Mouse (Mus musculus): ENCODE data around the gene Olfr1051. TPM values are rescaled to one million over a fixed set of nuclear protein-coding genes. Genes with fewer than 3 reads are reported as not detected.

The Olfr1051 gene
- not detected for polyA plus RNA-seq (2017; shearing (Covaris generic))

GRCm38 (mm10) chr2:86278988-86279387 lies at the start of gene Olfr1051:
Olfr1051 (minus strand) TSS chr2:86279088.

GRCm38 (mm10) chr2:86315184-86315583 lies 36.3 kb upstream of the Olfr1051 start, which contains the start of gene Olfr1053:
Olfr1053 (minus strand) TSS chr2:86315284.

GRCm38 (mm10) chr2:86292155-86292554 lies 13.3 kb upstream of the Olfr1051 start, which contains the start of gene Olfr1052:
Olfr1052 (plus strand) TSS chr2:86292455.

GRCm38 (mm10) chr2:86258228-86258627 lies 20.7 kb downstream of the Olfr1051 start, which contains the start of gene Olfr1049:
Olfr1049 (minus strand) TSS chr2:86258328.

GRCm38 (mm10) chr2:86240189-86240588 lies 38.7 kb downstream of the Olfr1051 start, which contains the start of gene Olfr1048:
Olfr1048 (minus strand) TSS chr2:86240289.

GRCm38 (mm10) chr2:86231301-86231700 lies 47.6 kb downstream of the Olfr1051 start, which contains the start of gene Olfr1047:
Olfr1047 (minus strand) TSS chr2:86231401.

Other genes with a start within 250 kb of the Olfr1051 start
- gene Olfr1034, start 233.2 kb downstream of the Olfr1051 start, polyA plus RNA-seq (2017; shearing (Covaris generic)) = not detected
- gene Olfr1036, start 205.1 kb downstream of the Olfr1051 start, polyA plus RNA-seq (2017; shearing (Covaris generic)) = not detected
- gene Olfr1037, start 191.7 kb downstream of the Olfr1051 start, polyA plus RNA-seq (2017; shearing (Covaris generic)) = not detected
- gene Olfr1039, start 143.2 kb downstream of the Olfr1051 start, polyA plus RNA-seq (2017; shearing (Covaris generic)) = not detected
- gene Olfr1040, start 132.4 kb downstream of the Olfr1051 start, polyA plus RNA-seq (2017; shearing (Covaris generic)) = not detected
- 0.05 TPM for gene Olfr1042, start 117.2 kb downstream of the Olfr1051 start, polyA plus RNA-seq (2017; shearing (Covaris generic))
- 0.11 TPM for gene Olfr1043, start 111.6 kb downstream of the Olfr1051 start, polyA plus RNA-seq (2017; shearing (Covaris generic))
- gene Olfr1044, start 101.3 kb downstream of the Olfr1051 start, polyA plus RNA-seq (2017; shearing (Covaris generic)) = not detected
- not detected for gene Olfr52, start 93.4 kb downstream of the Olfr1051 start, polyA plus RNA-seq (2017; shearing (Covaris generic))
- not detected for gene Olfr1045, start 76.1 kb downstream of the Olfr1051 start, polyA plus RNA-seq (2017; shearing (Covaris generic))
- 0.06 TPM for gene Olfr1046, start 59.8 kb downstream of the Olfr1051 start, polyA plus RNA-seq (2017; shearing (Covaris generic))
- gene Olfr1047, start 47.7 kb downstream of the Olfr1051 start, polyA plus RNA-seq (2017; shearing (Covaris generic)) = not detected
- gene Olfr1048, start 38.8 kb downstream of the Olfr1051 start, polyA plus RNA-seq (2017; shearing (Covaris generic)) = not detected
- 0.12 TPM for gene Olfr1049, start 20.8 kb downstream of the Olfr1051 start, polyA plus RNA-seq (2017; shearing (Covaris generic))
- not detected for gene Olfr1052, start 13.4 kb upstream of the Olfr1051 start, polyA plus RNA-seq (2017; shearing (Covaris generic))
- gene Olfr1053, start 36.2 kb upstream of the Olfr1051 start, polyA plus RNA-seq (2017; shearing (Covaris generic)) = not detected
- not detected for gene Olfr1054, start 56.3 kb upstream of the Olfr1051 start, polyA plus RNA-seq (2017; shearing (Covaris generic))
- not detected for gene Olfr1055, start 71.2 kb upstream of the Olfr1051 start, polyA plus RNA-seq (2017; shearing (Covaris generic))
- not detected for gene Olfr1056, start 83.4 kb upstream of the Olfr1051 start, polyA plus RNA-seq (2017; shearing (Covaris generic))
- gene Olfr1057, start 99.3 kb upstream of the Olfr1051 start, polyA plus RNA-seq (2017; shearing (Covaris generic)) = not detected
- not detected for gene Olfr1058, start 109.5 kb upstream of the Olfr1051 start, polyA plus RNA-seq (2017; shearing (Covaris generic))
- not detected for gene Olfr1061, start 135.0 kb upstream of the Olfr1051 start, polyA plus RNA-seq (2017; shearing (Covaris generic))
- gene Olfr1062, start 147.7 kb upstream of the Olfr1051 start, polyA plus RNA-seq (2017; shearing (Covaris generic)) = not detected
- gene Olfr1065, start 171.5 kb upstream of the Olfr1051 start, polyA plus RNA-seq (2017; shearing (Covaris generic)) = not detected
- not detected for gene Olfr1066, start 177.2 kb upstream of the Olfr1051 start, polyA plus RNA-seq (2017; shearing (Covaris generic))
- gene Olfr228, start 208.3 kb upstream of the Olfr1051 start, polyA plus RNA-seq (2017; shearing (Covaris generic)) = 0.10 TPM
- gene Olfr1076, start 229.4 kb upstream of the Olfr1051 start, polyA plus RNA-seq (2017; shearing (Covaris generic)) = not detected